In genomic region chr2:73616434-73617057, GRCm38 (mm10) we compare ENCODE assay signal across 21 mouse cellular contexts. TPM values are rescaled to one million over a fixed set of nuclear protein-coding genes. Genes with fewer than 3 reads are reported as not detected.
DNase-seq lines count a peak whose midpoint lies in the region; ATAC-seq and TF ChIP-seq lines count a peak whose summit lies in the region.
"Had no signal": no experiment of that assay in that cellular context is flagged by ENCODE, and none has a peak within 500 bp of the region (broad histone marks: within the 10 kb centered on the region; RNA-seq: fewer than 3 reads in every experiment).

No protein-coding gene starts in this region.

- WGBS in heart, embryonic 10.5 days, result 85% methylated on average over 17 of the region's 17 CpGs
- 81% methylated on average over 17 of the region's 17 CpGs for WGBS in intestine, embryonic 15.5 days

- no peak for TF ChIP-seq CTCF in left cerebral cortex, adult 2 months (IDR thresholded peaks at IDR 0.05)

- no peaks in the 10 kb centered on the region for H3K9me3 ChIP-seq in heart, embryonic 10.5 days
- no peaks in the 10 kb centered on the region for H3K9me3 ChIP-seq in intestine, embryonic 15.5 days
- H3K9me3 ChIP-seq: forebrain, embryonic 15.5 days; heart, embryonic 15.5 days; midbrain, embryonic 10.5 days; neural tube, embryonic 13.5 days had no signal

- H3K4me1 ChIP-seq in heart, embryonic 10.5 days, result no peaks in the 10 kb centered on the region
- H3K4me1 ChIP-seq in intestine, embryonic 15.5 days (replicated peaks), result no peaks in the 10 kb centered on the region
- H3K4me1 ChIP-seq: forebrain, embryonic 15.5 days; heart, embryonic 15.5 days; midbrain, embryonic 10.5 days; neural tube, embryonic 13.5 days had no signal

- no peak overlapping the region for H3K4me2 ChIP-seq in intestine, embryonic 15.5 days (replicated peaks)
- H3K4me2 ChIP-seq: forebrain, embryonic 15.5 days; heart, embryonic 15.5 days; neural tube, embryonic 13.5 days had no signal

- no peak overlapping the region for H3K4me3 ChIP-seq in heart, embryonic 10.5 days
- H3K4me3 ChIP-seq in left cerebral cortex, adult 2 months, result no peak overlapping the region
- no peak overlapping the region for H3K4me3 ChIP-seq in intestine, embryonic 15.5 days (replicated peaks)
- H3K4me3 ChIP-seq: erythroblast, embryonic 14.5 days; forebrain, embryonic 15.5 days; heart, embryonic 15.5 days; midbrain, embryonic 10.5 days; neural tube, embryonic 13.5 days had no signal

- no peak overlapping the region for H3K9ac ChIP-seq in intestine, embryonic 15.5 days
- H3K9ac ChIP-seq: forebrain, embryonic 15.5 days; heart, embryonic 15.5 days; liver, embryonic 14.5 days; neural tube, embryonic 13.5 days had no signal

- intact Hi-C loops in heart, postnatal 14 days (cut with DNase I), result no loop called here
- intact Hi-C loops in left cerebral cortex, adult 2 months (cut with DNase I), result no loop called here

- H3K36me3 ChIP-seq in heart, embryonic 10.5 days, result peaks cover 22% of the 10 kb centered on the region
- H3K36me3 ChIP-seq in intestine, embryonic 15.5 days, result 0 out of 2 replicates have a peak, but pooled peaks cover 3% of the 10 kb centered on the region

- DNase-seq in heart, embryonic 10.5 days (ENCODE audit: low spot score), result peak; percentile 31
- DNase-seq in heart, postnatal 14 days, result no peak
- no peak for DNase-seq in left cerebral cortex, adult 2 months (ENCODE audit: extremely low spot score in 1 of 2, low spot score in 2 of 2)
- DNase-seq in left cerebral cortex, adult 9 months (ENCODE audit: low spot score in 2 of 2), result no peak
- DNase-seq: adrenal gland, postnatal 10 days; cerebellum, adult 18-20 months; lung, postnatal 36 days; right cerebral cortex, postnatal 25 days; thymus, postnatal 25 days had no signal

- no peak overlapping the region for H3K27ac ChIP-seq in heart, embryonic 10.5 days
- peak overlapping the region; percentile 73 for H3K27ac ChIP-seq in left cerebral cortex, adult 2 months
- H3K27ac ChIP-seq in intestine, embryonic 15.5 days, result no peak overlapping the region
- H3K27ac ChIP-seq: forebrain, embryonic 15.5 days; heart, embryonic 15.5 days; liver, embryonic 14.5 days; midbrain, embryonic 10.5 days; neural tube, embryonic 13.5 days had no signal

- peak; percentile 49 for ATAC-seq in intestine, embryonic 15.5 days
- 0 out of 2 replicates have a peak, but pooled peaks have one; percentile 27 for ATAC-seq in monocyte, adult 5-6 weeks (replicated peaks; ENCODE audit: insufficient number of reproducible peaks, low FRiP score, low TSS enrichment, poor library complexity, severe bottlenecking)
- ATAC-seq in megakaryocyte-erythroid progenitor cell, adult 5-6 weeks (replicated peaks; ENCODE audit: low FRiP score, low TSS enrichment, poor library complexity, severe bottlenecking), result no peak
- ATAC-seq: forebrain, embryonic 15.5 days; inflammation-experienced regulatory T-cells, adult 6 months had no signal

- H3K27me3 ChIP-seq in heart, embryonic 10.5 days (ENCODE audit: insufficient read depth, poor library complexity, severe bottlenecking), result no peaks in the 10 kb centered on the region
- no peaks in the 10 kb centered on the region for H3K27me3 ChIP-seq in intestine, embryonic 15.5 days (replicated peaks)
- H3K27me3 ChIP-seq: CH12.LX; forebrain, embryonic 15.5 days; heart, embryonic 15.5 days; neural tube, embryonic 13.5 days had no signal

RNA-seq across cellular contexts. Expression of gene Chrna1, which starts 36.4 kb away (rescaled TPM):
- 0.16 and 0.45 TPM in 2 replicates for polyA plus RNA-seq in heart, embryonic 10.5 days (2016; fragmentation: Nextera tagmentation; extraction: Ambion mirVana)
- total RNA-seq in heart, postnatal 14 days (2021), result not detected
- under 1 TPM; 0.12 to 0.25 TPM for total RNA-seq in left cerebral cortex, adult 2 months (2021)
- 0.18 and 0.25 TPM in 2 replicates for polyA plus RNA-seq in intestine, embryonic 15.5 days (2015; fragmentation: Nextera tagmentation; extraction: Ambion mirVana)
- not detected in 3 replicates for total RNA-seq in monocyte, adult 5-6 weeks (2017)
- total RNA-seq in megakaryocyte-erythroid progenitor cell, adult 5-6 weeks (2014; fragmentation: Nextera tagmentation), result 0.28 TPM in 1 of 2 replicates, not detected in the other
- not detected in 2 replicates for total RNA-seq in megakaryocyte-erythroid progenitor cell, adult 5-6 weeks (2017)
- total RNA-seq: CH12.LX; granulocyte monocyte progenitor cell, adult 5-6 weeks had no signal
- polyA plus RNA-seq: erythroblast, embryonic 14.5 days; inflammation-experienced regulatory T-cells, adult 6 months had no signal
